Mouse (Mus musculus) kidney, embryonic 14.5 days (tissue): ENCODE results near the gene Gm11992. TPM values are rescaled to one million over a fixed set of nuclear protein-coding genes. Genes with fewer than 3 reads are reported as not detected.

Experiments
- ATAC-seq: fragments of 200-750 bp; cut with Nextera tagmentation; 2 replicates; pipeline ENCODE4 v1.8.0; 2017; ENCODE audit warnings: moderate number of reproducible peaks, mild to moderate bottlenecking, moderate TSS enrichment, moderate library complexity; ENCODE audit not compliant: low FRiP score, low TSS enrichment
- H3K27ac ChIP-seq: fragments of 300-500 bp; sonication (generic); 2 replicates; pipeline ENCODE4 v1.5.1; 2014; ENCODE audit warnings: low read depth, mild to moderate bottlenecking, low read length, moderate library complexity, mixed read lengths
- H3K27me3 ChIP-seq: fragments of 300-500 bp; sonication (generic); 2 replicates; pipeline ENCODE4 v1.6.1; 2014; ENCODE audit warnings: mild to moderate bottlenecking, low read length; ENCODE audit not compliant: control insufficient read depth, insufficient read depth
- H3K36me3 ChIP-seq: fragments of 300-500 bp; sonication (generic); 2 replicates; pipeline ENCODE4 v1.6.1; 2014; ENCODE audit warnings: low read length, mixed read lengths; ENCODE audit not compliant: control insufficient read depth, insufficient read depth
- H3K4me1 ChIP-seq: fragments of 300-500 bp; sonication (generic); 2 replicates; pipeline ENCODE4 v1.6.1; 2014; ENCODE audit warnings: low read length, mixed read lengths; ENCODE audit not compliant: control insufficient read depth, insufficient read depth
- H3K4me2 ChIP-seq: fragments of 300-500 bp; sonication (generic); replicated peaks from 2 replicates; pipeline ENCODE4 v1.6.1; 2014; ENCODE audit warnings: low read depth, mild to moderate bottlenecking, low read length
- H3K4me3 ChIP-seq: fragments of 300-500 bp; sonication (generic); 2 replicates; pipeline ENCODE4 v1.5.1; 2014; ENCODE audit warnings: mild to moderate bottlenecking, low read length
- H3K9ac ChIP-seq: fragments of 300-500 bp; sonication (generic); 2 replicates; pipeline ENCODE4 v1.6.1; 2014; ENCODE audit warnings: low read depth, mild to moderate bottlenecking, low read length, moderate library complexity
- H3K9me3 ChIP-seq: fragments of 300-500 bp; sonication (generic); 2 replicates; pipeline ENCODE4 v1.6.1; 2016; ENCODE audit warnings: low read length; ENCODE audit not compliant: control insufficient read depth
- WGBS: fragments of 180-500 bp; shearing (Covaris S2); extraction: QIAGEN DNeasy Blood & Tissue Kit; methylation state at CpG from one replicate; pipeline ENCODE4 v1.1.7; 2014; 5-methylcytosine and 5-hydroxymethylcytosine counted together
- polyA plus RNA-seq: library from polyadenylated mRNA; unstranded; fragments of >200 nt; fragmentation: Nextera tagmentation; extraction: Ambion mirVana; gene quantifications from 2 replicates; pipeline ENCODE4 v1.2.1, GENCODE M21; 2014

Gene Gm11992
- polyA plus RNA-seq, 1 experiment from 2014 or later: 2.0 TPM

DNA sequence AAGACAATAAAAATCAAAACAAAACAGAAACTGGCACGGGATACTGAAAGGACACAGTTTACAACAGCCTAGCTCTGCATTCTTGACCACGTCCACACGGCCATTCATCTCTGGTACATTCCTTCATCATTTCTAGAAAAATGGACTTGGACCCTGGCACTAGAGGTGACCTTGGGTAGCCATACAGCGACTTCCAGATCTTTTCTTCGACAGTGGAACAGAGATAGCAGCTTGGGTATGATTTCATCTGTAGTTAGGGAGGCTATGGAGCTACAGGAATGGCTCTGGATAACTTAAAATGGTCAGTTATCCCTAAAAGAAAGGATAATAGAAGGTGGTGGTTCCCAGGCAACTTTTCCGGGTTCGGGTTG is 69.6 kb downstream of the Gm11992 start, which contains the start of gene Upp1:
Upp1 (plus strand) TSS at position 54 of the 371 bp plus-strand sequence.
- Histone ChIP-seq H3K4me3 (peak within 1 kb of the TSS; percentile 34), H3K9ac (peak within 1 kb of the TSS; percentile 31; the same call in 1 of the 2 replicates), H3K36me3 (no peaks in the 10 kb centered on the region), H3K9me3 (no peaks in the 10 kb centered on the region), H3K4me2 (peak within 1 kb of the TSS; percentile 88), H3K27me3 (peaks cover 58% of the 10 kb centered on the region), H3K4me1 (peaks cover 8% of the 10 kb centered on the region; the same call in 1 of the 2 replicates), H3K27ac (no peak within 1 kb of the TSS)
- 0% methylated on average over 7 of the region's 7 CpGs for WGBS
- no peak; the same call in 1 of the 2 replicates for ATAC-seq

DNA sequence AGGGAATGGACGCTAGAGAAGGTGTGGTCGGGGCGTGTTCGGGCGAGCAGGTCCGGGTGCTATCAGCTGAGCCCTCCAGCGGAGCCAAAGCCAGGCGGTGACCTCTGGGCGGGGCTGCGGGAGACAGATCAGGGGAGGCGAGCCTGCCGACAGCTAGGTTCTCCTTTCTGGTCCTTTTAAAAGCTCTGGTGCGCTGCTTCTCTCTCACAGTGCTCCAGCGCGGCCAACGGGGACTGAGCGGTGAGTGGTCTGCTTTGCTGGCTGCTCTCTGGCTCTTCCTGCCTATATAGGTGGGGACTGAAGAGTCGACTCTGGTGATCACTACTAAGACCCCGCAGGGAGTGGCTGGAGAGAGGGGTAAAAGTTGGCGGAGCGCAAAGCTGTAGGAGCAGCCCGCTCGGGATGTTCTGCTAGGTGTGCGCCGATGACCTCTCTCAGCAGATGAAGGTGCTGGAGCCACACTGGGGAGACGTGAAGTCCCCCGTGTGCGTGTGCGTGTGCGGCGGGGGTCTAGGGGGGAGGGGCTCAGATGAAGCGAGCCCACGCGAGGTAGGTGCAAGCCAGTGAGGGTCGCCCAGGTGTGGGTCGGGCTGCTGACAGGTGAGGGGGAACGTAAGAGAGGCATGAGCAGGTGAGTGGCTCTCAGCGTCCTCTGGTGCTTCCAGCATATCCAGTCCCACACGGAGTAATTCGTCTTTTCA is 70.2 kb downstream of the Gm11992 start:
- Histone ChIP-seq H3K36me3 (no peaks in the 10 kb centered on the region), H3K27ac (no peak overlapping the region), H3K4me3 (peak overlapping the region; percentile 34), H3K27me3 (peaks cover 58% of the 10 kb centered on the region), H3K4me1 (peaks cover 8% of the 10 kb centered on the region; the same call in 1 of the 2 replicates), H3K4me2 (peak overlapping the region; percentile 88), H3K9ac (peak overlapping the region; percentile 31; the same call in 1 of the 2 replicates), H3K9me3 (no peaks in the 10 kb centered on the region)
- peak; percentile 75 for ATAC-seq
- under 1% methylated on average over 40 of the region's 40 CpGs for WGBS

Other genes with a start within 250 kb of the Gm11992 start
- gene Pkd1l1, start 75.3 kb upstream of the Gm11992 start, polyA plus RNA-seq: 0.03 and 0.12 TPM in 2 replicates
- gene Hus1, start 37.4 kb upstream of the Gm11992 start, polyA plus RNA-seq: 18.4 and 26.4 TPM in 2 replicates
- not detected in 2 replicates for gene Sun3, start 397 bp downstream of the Gm11992 start, polyA plus RNA-seq
- gene Upp1, start 69.5 kb downstream of the Gm11992 start, polyA plus RNA-seq: 8.6 and 10.4 TPM in 2 replicates
- gene Abca13, start 143.3 kb downstream of the Gm11992 start, polyA plus RNA-seq: 0.01 and 0.11 TPM in 2 replicates